Mouse (Mus musculus): ENCODE data around the gene Fam43b.

Fam43b gene

DNA sequence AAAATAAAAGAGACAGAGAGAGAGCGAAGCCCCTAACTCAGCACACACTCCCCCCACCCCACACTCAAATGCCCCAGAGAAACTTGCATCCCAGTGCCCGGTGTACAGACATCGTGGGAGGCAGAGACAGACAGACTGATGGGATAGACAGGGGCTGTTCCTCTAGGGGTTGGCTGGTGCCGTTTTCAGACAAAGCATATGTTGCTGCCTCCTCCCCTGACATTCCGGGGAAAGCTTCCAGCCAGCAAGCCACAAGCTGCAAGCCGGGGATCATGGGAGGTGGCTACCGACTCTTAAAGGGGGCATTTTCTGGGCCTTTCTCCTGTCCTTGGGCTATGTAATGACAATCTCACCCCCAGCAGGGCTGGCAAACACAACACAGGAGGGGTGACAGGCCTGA is 2.6 kb downstream of the Fam43b start:
- no peak for DNase-seq

DNA sequence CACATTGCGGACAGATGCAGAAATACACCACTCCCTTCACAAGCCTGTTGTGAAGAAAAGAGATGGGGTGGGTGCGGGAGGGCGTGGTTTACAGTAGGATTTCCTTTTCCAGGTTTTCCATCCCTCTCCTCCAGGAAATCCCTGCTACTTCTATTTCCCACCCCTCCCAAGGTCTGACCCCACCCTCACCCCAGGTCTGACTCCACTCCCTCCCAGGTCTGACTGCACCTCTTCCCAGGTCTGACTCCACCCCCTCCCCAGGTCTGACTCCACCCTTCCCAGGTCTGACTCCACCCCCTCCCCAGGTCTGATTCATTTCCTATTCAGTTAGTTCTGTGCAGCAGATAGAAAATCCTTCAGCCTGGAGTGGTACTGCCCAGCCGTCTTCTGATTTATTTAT is 12.5 kb downstream of the Fam43b start:
- DNase-seq = no peak

DNA sequence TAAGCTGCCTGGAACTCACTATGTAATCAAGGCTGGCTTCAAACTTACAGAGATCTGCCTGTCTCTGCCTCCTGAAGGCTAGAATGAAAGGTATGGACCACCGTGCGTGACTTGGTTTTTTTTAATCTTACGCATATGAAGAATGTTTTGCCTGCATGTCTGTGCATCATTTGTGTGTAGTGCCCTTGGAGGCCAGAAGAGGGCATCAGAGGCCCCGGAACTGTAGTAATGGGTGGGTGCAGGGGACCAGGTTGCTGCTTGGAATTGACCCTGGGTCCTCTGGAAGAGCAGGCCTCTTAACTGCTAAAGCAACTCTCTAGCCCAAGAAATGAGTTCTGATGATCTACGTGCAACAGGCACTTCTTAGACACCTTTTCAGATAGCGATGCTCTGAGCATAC is 13.9 kb downstream of the Fam43b start:
- DNase-seq = no peak

DNA sequence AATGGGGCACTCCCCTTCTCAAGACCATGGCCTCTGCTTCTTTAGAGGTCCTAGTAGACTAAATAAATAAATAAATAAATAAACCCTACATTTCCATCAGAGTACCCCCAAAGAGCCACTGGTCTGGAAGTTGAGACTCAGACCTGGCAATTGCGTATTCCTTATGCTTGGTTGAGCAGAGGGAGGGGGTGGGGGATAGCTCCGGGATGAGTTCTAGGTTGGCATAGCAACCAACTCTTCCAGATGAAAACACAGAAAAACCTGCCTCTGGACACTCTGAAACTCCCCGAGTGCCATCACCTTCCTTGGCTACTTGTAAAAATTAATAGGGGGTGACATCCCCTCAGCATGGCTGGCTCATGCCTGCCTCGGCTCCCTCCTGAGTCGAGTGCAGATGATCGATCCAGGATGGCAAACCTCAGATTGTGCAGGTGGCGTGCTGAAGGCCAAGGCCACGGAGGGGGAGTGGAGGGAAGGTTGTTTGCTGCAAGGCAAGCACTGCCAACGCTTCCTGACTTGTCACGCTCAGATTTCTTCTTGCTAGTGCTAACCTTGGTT is 16.1 kb downstream of the Fam43b start:
- no peak for DNase-seq

DNA sequence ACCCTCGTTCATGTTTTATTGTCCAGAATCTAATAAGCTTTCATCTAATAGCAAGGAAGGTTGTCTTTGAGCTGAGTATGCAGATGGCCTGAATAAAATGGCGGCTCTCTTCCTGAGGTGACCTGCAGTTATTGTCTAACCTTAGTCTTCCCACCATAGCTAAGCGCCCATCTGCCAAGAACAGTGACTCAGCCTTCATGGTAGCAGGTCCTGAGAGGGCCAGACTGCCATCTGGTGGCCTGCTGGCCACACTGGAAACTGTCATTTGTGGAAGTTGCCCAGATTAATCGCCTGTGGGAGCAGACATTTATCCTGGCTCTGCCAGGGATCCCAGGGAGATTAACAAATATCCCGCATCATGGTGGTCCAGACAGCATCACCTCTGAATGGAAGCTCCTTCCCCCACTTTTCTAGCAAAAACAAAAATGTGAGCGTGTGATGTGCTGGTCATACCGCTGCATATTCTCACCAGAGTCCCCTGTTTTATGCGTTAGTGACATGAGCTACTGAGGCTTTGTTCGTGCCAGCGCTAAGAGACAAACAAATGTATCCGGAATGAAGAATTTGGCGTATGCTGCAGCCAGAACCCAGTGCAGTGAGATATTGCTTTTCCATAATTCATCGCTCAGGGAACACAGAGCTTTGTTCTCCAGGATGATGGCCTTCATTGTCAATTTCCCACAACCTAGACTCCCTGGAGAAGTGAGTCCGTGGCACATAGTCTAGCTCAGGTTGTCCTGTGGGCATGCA is 17.1 kb downstream of the Fam43b start:
- DNase-seq = peak; percentile 88 to 91

DNA sequence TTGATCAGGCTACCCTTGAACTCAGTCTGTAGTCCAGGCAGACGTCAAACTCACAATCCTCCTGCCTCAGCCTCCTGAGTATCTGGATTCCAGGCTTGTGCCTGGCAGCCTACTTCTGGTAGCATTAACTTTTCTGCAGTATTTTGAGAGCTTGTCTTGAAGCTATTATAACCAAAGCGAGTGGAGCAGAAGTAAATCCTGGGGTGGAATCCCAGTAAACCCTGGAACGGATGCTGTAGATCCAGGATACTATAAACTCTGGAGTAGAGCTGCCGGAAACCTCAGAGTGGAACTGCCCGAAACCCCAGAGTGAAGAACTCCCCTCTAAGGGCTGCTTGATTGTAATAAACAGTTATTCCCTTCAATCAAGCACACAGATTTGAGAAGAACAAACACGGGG is 18.8 kb downstream of the Fam43b start:
- peak in 1 of 2 experiments; percentile 21 for DNase-seq

DNA sequence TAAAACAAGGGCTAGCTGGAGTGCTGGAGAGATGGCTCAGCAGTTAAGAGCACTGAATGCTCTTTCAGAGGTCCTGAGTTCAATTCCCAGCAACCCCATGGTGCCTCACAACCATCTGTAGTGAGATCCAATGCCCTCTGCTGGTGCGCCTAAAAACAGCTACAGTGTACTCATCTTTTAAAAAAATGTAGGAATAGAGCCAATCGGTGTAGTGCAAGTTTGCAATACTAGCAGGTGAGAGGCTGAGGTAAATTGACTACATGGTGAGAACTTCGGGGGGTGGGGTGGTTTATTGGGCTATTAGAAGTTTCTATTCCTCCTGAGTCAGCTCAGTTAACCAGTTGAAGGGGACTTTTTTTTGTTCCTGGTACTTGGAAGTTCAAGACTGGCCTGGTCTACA is 21.2 kb downstream of the Fam43b start:
- no peak for DNase-seq

DNA sequence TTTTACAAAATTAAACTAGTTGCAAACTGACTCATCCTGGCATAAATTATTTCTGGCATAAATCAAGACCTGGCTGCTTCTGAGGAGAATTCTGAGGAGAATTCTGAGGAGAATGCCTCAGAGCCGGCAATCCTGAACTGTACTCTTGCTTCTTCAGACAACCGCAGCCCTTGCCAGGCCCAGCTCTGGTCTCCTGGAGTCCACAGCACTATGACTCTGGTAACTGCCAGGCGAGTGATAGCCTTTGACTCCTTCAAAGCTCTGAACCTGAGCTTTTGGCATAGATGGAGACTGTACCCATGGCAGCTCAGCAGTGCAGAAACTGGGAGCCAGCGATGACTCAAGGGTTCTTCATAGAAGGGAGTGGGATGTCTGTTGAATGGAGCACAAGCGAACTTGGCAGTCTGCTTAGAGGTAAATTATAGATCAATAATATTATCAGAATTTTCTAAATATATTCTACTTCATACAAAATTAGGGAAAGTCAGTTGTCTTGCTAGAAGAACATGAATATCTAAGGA is 25.3 kb downstream of the Fam43b start:
- DNase-seq = no peak

DNA sequence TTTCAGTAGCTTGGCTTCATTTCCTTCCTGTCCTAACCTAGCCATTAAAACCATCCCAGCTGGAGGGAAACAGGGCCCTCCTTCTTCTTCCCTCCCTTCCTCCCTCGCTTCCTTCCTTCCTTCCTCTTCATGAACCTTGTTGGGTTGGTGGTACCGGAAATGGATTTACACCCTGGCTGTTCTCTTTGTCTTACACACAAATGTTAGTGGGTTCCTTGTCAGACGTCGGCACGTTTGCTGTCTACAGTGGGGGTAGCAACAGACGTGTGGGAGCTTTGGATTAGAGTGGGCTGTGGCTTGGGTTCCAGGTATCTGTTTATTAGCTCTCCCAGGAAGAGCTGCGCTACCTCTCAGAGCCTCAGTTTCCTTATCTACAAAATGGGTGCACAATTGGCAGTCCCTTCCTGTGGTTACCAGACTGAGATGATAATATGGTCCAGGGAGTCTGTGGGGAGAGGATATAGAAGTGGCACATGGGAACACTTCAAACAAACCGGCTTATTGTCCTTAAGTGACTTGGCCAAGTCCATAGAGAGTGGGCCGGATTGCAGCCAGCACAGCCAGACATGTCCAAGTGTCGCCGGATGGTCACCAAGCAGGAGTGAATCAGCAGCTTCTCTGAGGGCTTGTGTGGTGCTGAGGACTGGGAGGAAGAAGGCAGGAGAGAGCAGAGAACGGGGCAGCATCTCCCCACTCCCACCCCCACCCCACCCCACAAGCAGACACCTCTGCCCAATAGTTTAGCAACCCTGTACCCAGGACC is 27.6 kb downstream of the Fam43b start:
- DNase-seq = no peak

DNA sequence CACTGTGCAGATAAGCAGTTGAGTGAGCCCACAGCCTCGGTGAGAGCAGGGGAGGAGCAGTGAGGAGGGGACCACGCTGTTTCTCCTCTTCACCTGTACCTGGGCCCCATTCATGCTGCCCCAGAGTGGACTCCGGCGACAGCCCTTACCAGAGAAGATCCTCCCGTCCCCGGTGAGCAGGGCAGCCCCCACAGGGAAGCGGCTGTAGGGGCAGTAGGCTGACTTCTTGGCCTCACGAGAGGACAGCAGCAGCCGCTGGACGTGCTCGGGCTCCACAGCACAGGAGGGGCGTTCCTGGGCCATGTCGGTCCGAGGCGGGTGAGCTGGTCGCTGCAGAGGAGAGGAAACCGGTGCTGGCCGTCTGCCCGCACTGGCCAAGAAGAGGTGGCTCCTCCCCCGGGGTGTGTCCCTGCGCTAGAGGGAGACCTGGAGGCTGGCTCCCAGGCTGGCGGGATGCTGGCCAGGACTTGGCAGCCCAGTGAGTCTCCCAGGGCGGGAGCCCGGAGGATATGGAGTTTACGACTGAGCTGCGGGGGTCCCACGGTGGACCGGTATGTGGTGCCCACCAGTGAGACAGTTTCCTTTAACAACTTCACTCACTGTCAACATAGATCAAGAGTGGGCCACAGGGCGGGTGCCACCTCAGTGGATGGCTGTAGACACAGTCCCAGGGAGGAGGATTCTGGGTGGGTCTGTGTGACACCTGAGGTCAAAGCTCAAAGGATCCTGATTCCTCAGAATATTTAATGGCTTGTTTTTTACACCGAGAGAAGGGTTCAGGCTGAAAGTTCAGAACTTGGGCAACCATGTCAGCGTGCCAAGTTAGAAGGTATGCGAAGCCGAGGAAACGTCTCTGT is 28.5 kb downstream of the Fam43b start, which contains the start of gene Cda:
TSS of gene Cda (minus strand) at position 352 of the 857 bp plus-strand sequence.
- DNase-seq = peak; percentile 78 to 86

DNA sequence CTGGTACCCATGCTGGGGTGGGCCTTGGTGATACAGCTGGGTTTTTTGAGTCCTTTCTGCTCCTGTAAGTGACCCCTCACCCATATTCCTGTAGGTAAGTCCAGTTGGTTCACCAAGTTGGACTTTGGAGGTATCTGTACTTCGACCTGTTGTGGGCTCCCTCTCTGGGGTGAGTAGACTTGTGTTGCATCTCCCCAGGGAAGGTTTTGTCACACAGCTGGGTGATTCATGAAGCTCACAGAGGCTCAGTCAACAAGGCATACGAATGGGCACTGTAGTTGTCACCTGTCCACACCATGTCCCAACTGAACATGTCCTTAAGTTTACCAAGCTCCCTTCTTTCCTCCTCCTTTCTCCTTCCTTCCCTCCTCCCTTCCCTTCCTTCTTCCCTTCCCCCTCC is 29.8 kb downstream of the Fam43b start:
- no peak for DNase-seq

DNA sequence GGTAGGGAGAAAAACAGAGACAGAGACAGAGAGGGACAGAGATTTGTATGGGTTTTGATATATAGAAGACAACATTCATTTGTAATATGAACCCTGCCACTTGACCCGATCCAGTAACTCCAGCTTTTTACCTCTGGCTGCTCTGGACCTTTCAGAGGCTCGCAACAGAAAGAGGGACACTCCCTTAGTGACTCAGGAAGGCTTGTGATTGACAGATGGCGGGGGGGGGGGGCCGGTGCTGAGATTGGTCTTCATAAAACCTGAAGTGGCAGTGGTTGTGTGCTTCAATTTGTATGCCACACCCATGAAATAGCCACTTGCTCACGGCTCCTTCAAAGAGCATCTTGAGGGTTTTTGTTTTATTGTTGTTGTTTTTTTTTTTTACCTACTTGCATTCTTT is 32.8 kb downstream of the Fam43b start:
- no peak for DNase-seq

DNA sequence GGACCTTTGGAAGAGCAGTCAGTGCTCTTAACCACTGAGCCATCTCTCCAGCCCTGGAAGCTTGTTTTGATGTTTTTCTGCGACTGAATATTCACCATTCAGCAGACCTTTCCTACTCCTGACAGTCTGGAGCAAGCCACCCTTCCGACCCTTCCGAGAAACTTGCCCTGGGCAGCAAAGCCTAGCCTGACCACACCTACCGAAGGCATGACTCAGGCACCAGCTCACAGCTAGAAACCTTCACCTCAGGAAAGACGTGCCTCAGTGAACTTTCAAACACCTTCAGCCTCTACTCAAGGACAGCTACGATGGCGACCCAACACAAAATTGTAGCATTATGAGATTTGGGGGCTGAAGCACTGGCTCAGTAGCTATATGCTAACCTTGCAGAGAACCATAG is 33.4 kb downstream of the Fam43b start:
- no peak for DNase-seq

DNA sequence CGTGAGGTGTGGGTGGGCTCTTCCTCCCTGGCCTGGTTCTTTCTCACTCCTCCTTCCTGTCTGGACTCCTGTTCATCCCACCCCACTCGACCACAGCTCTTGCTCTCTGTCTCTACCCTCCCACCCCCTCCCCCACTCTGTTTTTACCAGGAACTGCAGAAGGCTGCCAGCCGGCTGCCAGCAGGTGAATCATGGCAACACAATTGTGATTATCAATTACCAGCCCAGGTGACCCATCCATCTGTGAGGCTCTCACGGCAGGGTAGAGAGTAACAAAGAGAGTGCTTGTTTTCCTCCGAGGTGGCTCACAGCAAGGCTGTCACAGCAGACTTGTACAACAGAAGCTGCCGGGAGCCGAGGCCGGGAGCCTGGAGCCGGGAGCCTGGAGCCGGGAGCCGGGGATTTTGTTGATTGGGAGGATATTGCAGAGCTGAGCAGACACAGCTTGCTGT is 34.9 kb downstream of the Fam43b start:
- DNase-seq = peak; percentile 58 to 63

DNA sequence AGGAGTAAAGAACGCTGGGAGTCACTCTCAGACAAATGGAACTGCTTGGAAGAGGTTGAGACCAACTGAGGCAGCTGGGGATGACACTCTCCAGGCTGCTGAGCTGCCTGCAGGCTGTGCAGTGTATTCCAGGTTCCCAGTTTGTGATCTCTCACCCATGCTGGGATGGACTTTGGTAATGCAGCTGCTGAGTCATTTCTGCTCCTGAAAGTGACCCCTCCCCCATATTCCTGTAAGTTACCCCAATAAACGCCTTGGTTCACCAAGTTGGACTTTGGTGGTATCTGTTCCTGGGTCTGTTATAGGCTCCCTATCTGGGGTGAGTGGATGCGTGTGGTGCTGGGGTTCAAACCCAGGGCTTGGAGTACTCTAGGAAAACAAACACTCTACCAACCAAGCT is 38.2 kb downstream of the Fam43b start:
- no peak for DNase-seq

DNA sequence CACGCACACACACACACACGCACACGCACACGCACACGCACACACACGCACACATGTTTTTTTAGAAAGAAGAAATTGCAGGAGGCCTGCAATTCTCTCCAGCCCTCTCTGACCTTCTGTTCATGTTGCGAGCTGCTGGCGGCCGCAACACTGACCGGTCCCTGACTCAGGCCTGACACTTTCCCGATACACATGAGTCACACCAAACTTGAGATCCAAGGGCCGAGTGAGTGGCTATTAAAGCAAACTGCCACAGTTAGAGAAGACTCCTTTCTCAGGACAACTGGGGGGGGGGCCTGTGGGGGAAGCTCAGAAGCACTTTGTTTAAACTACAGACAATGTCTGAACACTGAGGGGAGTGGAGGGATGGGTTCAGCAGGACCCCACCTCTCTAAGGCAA is 39.8 kb downstream of the Fam43b start:
- DNase-seq = no peak

DNA sequence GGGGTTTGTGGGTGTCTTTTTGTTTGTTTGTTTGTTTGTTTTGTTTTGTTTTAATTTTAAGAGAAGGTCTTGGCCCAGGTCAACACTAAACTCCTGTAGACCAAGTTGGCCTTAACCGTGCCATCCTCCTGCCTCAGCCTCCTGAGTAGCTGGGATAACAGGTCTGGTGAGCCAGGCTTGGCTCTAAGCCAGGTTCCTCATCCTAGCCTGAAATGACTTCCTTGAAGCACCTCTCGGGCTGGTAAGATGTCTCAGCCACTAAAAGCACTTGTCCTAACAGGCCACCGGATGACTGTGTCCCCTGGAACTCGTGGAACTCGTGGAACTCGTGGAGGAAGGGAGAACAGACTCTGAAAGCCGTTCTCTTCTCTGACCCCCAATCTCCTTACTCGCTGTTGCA is 40.2 kb downstream of the Fam43b start:
- no peak for DNase-seq

DNA sequence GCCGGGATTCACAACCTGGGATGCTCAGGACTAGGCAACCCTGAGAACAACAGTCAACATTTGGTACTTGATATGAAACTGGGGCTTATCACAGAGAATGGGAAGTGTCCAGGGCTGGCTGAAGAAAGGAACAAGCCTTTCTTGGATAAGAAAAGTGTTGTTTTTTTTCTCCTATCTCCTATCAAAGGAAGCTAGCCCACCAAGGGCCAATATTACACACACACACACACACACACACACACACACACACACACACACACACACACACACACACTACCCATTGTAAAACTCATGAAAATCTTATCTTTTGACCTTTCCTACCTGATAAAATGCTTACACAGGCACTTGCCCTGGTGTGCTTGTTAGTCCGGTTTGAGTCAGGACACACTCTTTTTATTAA is 40.8 kb downstream of the Fam43b start:
- no peak for DNase-seq

DNA sequence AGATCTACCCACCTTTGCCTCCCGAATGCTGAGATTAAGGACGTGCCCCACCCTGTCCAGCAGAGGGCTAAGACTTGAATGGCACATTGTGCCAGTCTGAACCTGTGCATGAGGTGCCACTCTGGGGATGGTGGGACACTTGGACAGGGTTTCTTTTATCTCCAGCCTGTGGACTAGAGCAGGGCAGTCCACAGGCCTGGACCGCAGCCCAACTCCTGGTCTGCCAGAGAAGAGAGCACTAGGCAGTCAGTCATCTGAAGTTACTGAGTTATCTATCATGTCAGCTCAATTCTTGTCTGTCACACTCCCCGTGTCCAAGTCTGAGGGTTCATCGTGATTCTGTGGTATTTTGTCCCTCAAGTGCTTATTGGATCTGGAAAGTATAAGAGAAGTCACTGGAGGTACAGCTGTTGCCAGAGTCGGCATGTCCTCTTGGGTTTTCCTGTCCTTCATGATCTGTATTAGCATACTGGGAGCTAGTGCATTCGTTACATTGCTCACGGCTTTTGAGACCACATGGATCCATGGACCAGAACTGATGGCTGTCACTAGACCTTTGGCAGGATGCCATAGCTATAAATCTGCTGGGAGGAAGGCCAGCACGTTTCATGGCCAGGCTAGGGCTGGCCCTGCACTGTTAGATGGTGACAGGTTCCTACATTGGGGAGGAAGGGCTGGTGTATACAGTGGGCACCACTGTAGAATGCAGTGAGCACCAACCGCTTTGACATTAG is 42.7 kb downstream of the Fam43b start:
- DNase-seq = no peak

DNA sequence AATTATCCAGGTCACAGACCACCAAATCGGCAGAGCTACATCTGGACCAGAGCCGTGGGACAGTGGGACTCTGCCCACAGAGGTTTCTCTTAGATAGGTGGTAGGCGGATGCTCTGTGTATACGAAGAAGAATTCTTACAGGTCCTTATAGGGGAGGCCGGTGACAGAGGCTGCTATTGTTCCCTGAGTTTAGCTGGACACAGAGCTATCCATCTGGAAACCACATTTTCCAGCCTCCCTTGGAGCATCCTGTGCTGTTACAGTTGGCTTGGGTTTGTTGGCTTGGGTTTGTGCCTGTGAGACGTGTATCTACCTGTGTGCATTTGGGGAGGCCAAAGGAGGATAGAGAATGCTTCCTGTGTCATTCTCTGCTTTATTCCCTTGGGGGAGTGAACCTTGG is 43.6 kb downstream of the Fam43b start:
- no peak for DNase-seq

DNA sequence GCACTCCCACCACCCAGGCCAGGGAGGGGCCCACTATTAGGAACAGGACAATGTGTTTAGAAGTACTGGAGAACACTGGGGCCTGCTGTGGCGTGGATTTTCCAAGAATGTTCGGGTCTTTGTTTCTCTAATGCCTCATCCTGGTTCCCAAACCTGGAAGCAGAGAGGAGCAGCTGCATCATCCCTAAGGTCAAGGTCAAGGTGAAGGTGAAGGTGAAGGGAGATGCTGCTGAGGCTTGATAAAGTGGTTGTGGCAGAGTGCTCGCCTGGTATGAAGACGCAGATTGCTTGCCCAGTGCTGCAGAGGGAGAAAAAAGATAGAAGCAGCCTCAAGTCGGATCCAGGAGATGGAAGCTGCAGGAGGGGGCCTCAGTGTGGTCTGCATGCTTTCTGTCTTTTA is 44.5 kb downstream of the Fam43b start:
- no peak for DNase-seq

DNA sequence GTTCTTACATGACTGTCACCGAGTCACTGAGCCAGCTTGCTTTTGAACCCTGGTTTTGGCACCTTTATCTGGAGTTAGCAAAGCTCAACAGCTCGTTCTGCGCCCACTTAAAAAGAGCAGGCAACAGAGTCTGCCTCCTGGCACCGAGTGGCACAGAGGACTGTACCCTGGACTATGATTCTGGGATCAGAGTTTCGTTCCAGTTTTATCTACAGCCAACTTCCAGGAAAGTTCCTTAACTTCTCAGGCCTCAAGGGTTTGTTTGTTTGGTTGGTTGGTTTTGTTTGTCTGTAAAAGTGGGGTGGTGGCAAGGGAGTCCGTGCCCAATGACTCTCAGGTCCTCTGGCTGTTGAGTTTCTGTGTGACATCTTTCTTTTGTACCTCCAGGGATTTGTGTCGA is 47.6 kb downstream of the Fam43b start:
- no peak for DNase-seq

Measured in cerebellum, adult 18-20 months (tissue).